Mouse (Mus musculus): ENCODE data around the gene Itga6. TPM values are rescaled to one million over a fixed set of nuclear protein-coding genes. Genes with fewer than 3 reads are reported as not detected.

The Itga6 gene
- polyA plus RNA-seq, 1 experiment, result 33.1 TPM

- H3K36me3 ChIP-seq (ENCODE audit: control insufficient read depth, insufficient read depth), result no peaks in the 10 kb centered on the region
- TF ChIP-seq CTCF (IDR thresholded peaks at IDR 0.05; ENCODE audit: control insufficient read depth, insufficient read depth, insufficient read length), result no peak
- H3K79me2 ChIP-seq (ENCODE audit: control insufficient read depth, insufficient read depth), result no peaks in the 10 kb centered on the region
- H3K4me3 ChIP-seq (ENCODE audit: insufficient read depth, poor library complexity, severe bottlenecking), result no peak overlapping the region
- H3ac ChIP-seq (ENCODE audit: control insufficient read depth, insufficient read length, low read depth), result no peak overlapping the region
- no peaks in the 10 kb centered on the region for H3K27me3 ChIP-seq (ENCODE audit: control insufficient read depth, insufficient read depth, insufficient read length)
- no peaks in the 10 kb centered on the region for H3K79me3 ChIP-seq (ENCODE audit: low read depth)
These were observed 14.7 kb downstream of the Itga6 start for GRCm38 (mm10) chr2:71760091-71760490.

- H3K27me3 ChIP-seq (ENCODE audit: control insufficient read depth, insufficient read depth, insufficient read length), result no peaks in the 10 kb centered on the region
- TF ChIP-seq USF1 (IDR thresholded peaks at IDR 0.05; ENCODE audit: low read depth) (no peak), MYOG (IDR thresholded peaks at IDR 0.05; ENCODE audit: control insufficient read depth, extremely low read depth, insufficient read length) (no peak), MYOD1 (IDR thresholded peaks at IDR 0.05; ENCODE audit: control insufficient read depth, insufficient read length, low read depth) (no peak), MAX (IDR thresholded peaks at IDR 0.05) (no peak), CTCF (IDR thresholded peaks at IDR 0.05; ENCODE audit: control insufficient read depth, insufficient read depth, insufficient read length) (no peak)
These were observed 15.7 kb downstream of the Itga6 start for GRCm38 (mm10) chr2:71761081-71761480.

DNA sequence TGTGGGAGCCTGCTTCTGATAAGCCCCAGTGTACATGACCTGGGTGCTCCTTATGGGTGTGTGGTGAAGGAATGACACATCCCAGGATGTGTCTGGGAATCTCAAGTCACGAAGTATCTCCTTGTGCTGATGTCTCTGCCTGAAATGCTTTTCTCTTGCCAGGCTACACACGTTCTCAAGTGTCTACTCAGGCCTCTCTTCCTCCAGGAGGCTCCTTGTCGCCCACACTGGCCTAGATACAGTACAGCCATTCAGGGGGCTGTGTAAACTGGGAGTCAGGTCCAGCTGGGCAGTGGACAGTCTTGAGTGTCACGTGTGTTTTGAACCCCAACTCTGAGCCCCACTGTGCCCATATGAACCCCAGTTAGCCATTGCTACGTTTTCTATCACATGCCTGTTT, 19.1 kb downstream of the Itga6 start:
- Histone ChIP-seq H3K79me3 (ENCODE audit: low read depth) (no peaks in the 10 kb centered on the region), H3K36me3 (ENCODE audit: control insufficient read depth, insufficient read depth) (no peaks in the 10 kb centered on the region), H3K79me2 (ENCODE audit: control insufficient read depth, insufficient read depth) (no peaks in the 10 kb centered on the region), H3K27me3 (ENCODE audit: control insufficient read depth, insufficient read depth, insufficient read length) (no peaks in the 10 kb centered on the region), H3K4me3 (ENCODE audit: insufficient read depth, poor library complexity, severe bottlenecking) (no peak overlapping the region), H3ac (ENCODE audit: control insufficient read depth, insufficient read length, low read depth) (no peak overlapping the region)
- TF ChIP-seq MYOD1 (IDR thresholded peaks at IDR 0.05; ENCODE audit: control insufficient read depth, insufficient read length, low read depth) (no peak), MYOG (IDR thresholded peaks at IDR 0.05; ENCODE audit: control insufficient read depth, extremely low read depth, insufficient read length) (no peak)

More at GRCm38 (mm10) chr2:71761081-71761480, 15.7 kb downstream of the Itga6 start:
- no peaks in the 10 kb centered on the region for H3K79me2 ChIP-seq (ENCODE audit: control insufficient read depth, insufficient read depth)
- H3K79me3 ChIP-seq (ENCODE audit: low read depth), result no peaks in the 10 kb centered on the region
- no peak overlapping the region for H3ac ChIP-seq (ENCODE audit: control insufficient read depth, insufficient read length, low read depth)
- H3K36me3 ChIP-seq (ENCODE audit: control insufficient read depth, insufficient read depth), result no peaks in the 10 kb centered on the region
- H3K4me3 ChIP-seq (ENCODE audit: insufficient read depth, poor library complexity, severe bottlenecking), result no peak overlapping the region

GRCm38 (mm10) chr2:71764961-71765735, 19.7 kb downstream of the Itga6 start:
- H3ac ChIP-seq (ENCODE audit: control insufficient read depth, insufficient read length, low read depth), result no peak overlapping the region
- H3K36me3 ChIP-seq (ENCODE audit: control insufficient read depth, insufficient read depth), result no peaks in the 10 kb centered on the region
- no peaks in the 10 kb centered on the region for H3K79me2 ChIP-seq (ENCODE audit: control insufficient read depth, insufficient read depth)
- H3K4me3 ChIP-seq (ENCODE audit: insufficient read depth, poor library complexity, severe bottlenecking), result no peak overlapping the region
- no peaks in the 10 kb centered on the region for H3K27me3 ChIP-seq (ENCODE audit: control insufficient read depth, insufficient read depth, insufficient read length)
- TF ChIP-seq MYOG (IDR thresholded peaks at IDR 0.05; ENCODE audit: control insufficient read depth, extremely low read depth, insufficient read length) (no peak), FOSL1 (IDR thresholded peaks at IDR 0.05; ENCODE audit: insufficient read depth, low read length, poor library complexity, severe bottlenecking) (no peak), CTCF (IDR thresholded peaks at IDR 0.05; ENCODE audit: control insufficient read depth, insufficient read depth, insufficient read length) (no peak), MAX (IDR thresholded peaks at IDR 0.05) (no peak), CEBPB (IDR thresholded peaks at IDR 0.05; ENCODE audit: low read depth) (no peak), MYOD1 (IDR thresholded peaks at IDR 0.05; ENCODE audit: control insufficient read depth, insufficient read length, low read depth) (no peak), USF1 (IDR thresholded peaks at IDR 0.05; ENCODE audit: low read depth) (no peak)
- no peaks in the 10 kb centered on the region for H3K79me3 ChIP-seq (ENCODE audit: low read depth)

DNA sequence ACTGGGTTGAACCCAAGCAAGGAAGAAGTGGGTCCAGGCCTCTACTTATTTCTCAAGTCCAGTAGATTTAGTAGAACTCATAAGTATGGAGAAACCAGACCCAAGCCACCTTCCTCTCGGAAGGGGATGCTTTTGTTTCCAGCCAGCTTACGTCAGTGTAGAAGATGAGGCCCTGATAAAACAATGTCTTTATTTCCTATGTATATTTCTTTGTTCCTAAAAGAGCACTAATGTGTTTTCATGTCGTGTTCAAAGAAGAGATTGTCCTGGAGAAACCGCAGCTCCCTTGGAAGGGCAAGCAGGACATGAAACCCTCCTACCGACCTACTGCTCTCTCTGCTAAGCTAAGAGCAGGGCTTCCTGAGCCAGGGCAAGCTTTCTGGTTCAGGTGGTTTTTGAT, 20.6 kb downstream of the Itga6 start:
- H3K27me3 ChIP-seq (ENCODE audit: control insufficient read depth, insufficient read depth, insufficient read length), result no peaks in the 10 kb centered on the region
- no peak overlapping the region for H3ac ChIP-seq (ENCODE audit: control insufficient read depth, insufficient read length, low read depth)
- H3K79me3 ChIP-seq (ENCODE audit: low read depth), result no peaks in the 10 kb centered on the region
- no peak for TF ChIP-seq CTCF (IDR thresholded peaks at IDR 0.05; ENCODE audit: control insufficient read depth, insufficient read depth, insufficient read length)
- TF ChIP-seq USF1 (IDR thresholded peaks at IDR 0.05; ENCODE audit: low read depth), result no peak
- TF ChIP-seq CEBPB (IDR thresholded peaks at IDR 0.05; ENCODE audit: low read depth), result no peak
- TF ChIP-seq MYOG (IDR thresholded peaks at IDR 0.05; ENCODE audit: control insufficient read depth, extremely low read depth, insufficient read length), result no peak
- TF ChIP-seq MYOD1 (IDR thresholded peaks at IDR 0.05; ENCODE audit: control insufficient read depth, insufficient read length, low read depth), result no peak
- TF ChIP-seq MAX (IDR thresholded peaks at IDR 0.05), result no peak
- no peak for TF ChIP-seq FOSL1 (IDR thresholded peaks at IDR 0.05; ENCODE audit: insufficient read depth, low read length, poor library complexity, severe bottlenecking)
- no peak overlapping the region for H3K4me3 ChIP-seq (ENCODE audit: insufficient read depth, poor library complexity, severe bottlenecking)
- H3K36me3 ChIP-seq (ENCODE audit: control insufficient read depth, insufficient read depth), result no peaks in the 10 kb centered on the region
- no peaks in the 10 kb centered on the region for H3K79me2 ChIP-seq (ENCODE audit: control insufficient read depth, insufficient read depth)

- no peak for TF ChIP-seq MYOD1 (IDR thresholded peaks at IDR 0.05; ENCODE audit: control insufficient read depth, insufficient read length, low read depth)
- TF ChIP-seq CEBPB (IDR thresholded peaks at IDR 0.05; ENCODE audit: low read depth), result no peak
- TF ChIP-seq MYOG (IDR thresholded peaks at IDR 0.05; ENCODE audit: control insufficient read depth, extremely low read depth, insufficient read length), result no peak
- TF ChIP-seq MAX (IDR thresholded peaks at IDR 0.05), result no peak
- TF ChIP-seq USF1 (IDR thresholded peaks at IDR 0.05; ENCODE audit: low read depth), result no peak
- no peak for TF ChIP-seq FOSL1 (IDR thresholded peaks at IDR 0.05; ENCODE audit: insufficient read depth, low read length, poor library complexity, severe bottlenecking)
- no peak for TF ChIP-seq CTCF (IDR thresholded peaks at IDR 0.05; ENCODE audit: control insufficient read depth, insufficient read depth, insufficient read length)
These were observed 21.7 kb downstream of the Itga6 start for GRCm38 (mm10) chr2:71767019-71767610.

More at GRCm38 (mm10) chr2:71767019-71767610, 21.7 kb downstream of the Itga6 start:
- H3K36me3 ChIP-seq (ENCODE audit: control insufficient read depth, insufficient read depth), result no peaks in the 10 kb centered on the region
- H3K27me3 ChIP-seq (ENCODE audit: control insufficient read depth, insufficient read depth, insufficient read length), result no peaks in the 10 kb centered on the region
- H3ac ChIP-seq (ENCODE audit: control insufficient read depth, insufficient read length, low read depth), result no peak overlapping the region
- H3K79me3 ChIP-seq (ENCODE audit: low read depth), result no peaks in the 10 kb centered on the region
- H3K79me2 ChIP-seq (ENCODE audit: control insufficient read depth, insufficient read depth), result no peaks in the 10 kb centered on the region
- H3K4me3 ChIP-seq (ENCODE audit: insufficient read depth, poor library complexity, severe bottlenecking), result no peak overlapping the region

All from C2C12 (cell line).